Mouse (Mus musculus) testis, adult 2 months (tissue): ENCODE measurements around the gene Lingo3. TPM values are rescaled to one million over a fixed set of nuclear protein-coding genes. Genes with fewer than 3 reads are reported as not detected.
"Not testable (repeated sequence)": the region's sequence is repeated elsewhere in the genome, so short reads cannot be mapped to it uniquely, and the experiment has no call there.

ENCODE experiments used
- H3K27ac ChIP-seq: fragments of 200-500 bp; 2 replicates; pipeline ENCODE4 v1.5.1; 2012; ENCODE audit warnings: low read depth, low read length; ENCODE audit not compliant: control insufficient read depth, insufficient read depth
- H3K27me3 ChIP-seq: fragments of 200-500 bp; 2 replicates; pipeline ENCODE4 v1.6.1; 2012; ENCODE audit warnings: mild to moderate bottlenecking, low read length, moderate library complexity; ENCODE audit not compliant: control insufficient read depth, insufficient read depth
- H3K36me3 ChIP-seq: fragments of 200-500 bp; 2 replicates; pipeline ENCODE4 v1.6.1; 2012; ENCODE audit warnings: mild to moderate bottlenecking, low read length; ENCODE audit not compliant: control insufficient read depth, insufficient read depth
- H3K4me1 ChIP-seq: fragments of 200-500 bp; 2 replicates; pipeline ENCODE4 v1.6.1; 2012; ENCODE audit warnings: low read length; ENCODE audit not compliant: control insufficient read depth, insufficient read depth
- H3K4me3 ChIP-seq: fragments of 200-500 bp; 2 replicates; pipeline ENCODE4 v1.5.1; 2012; ENCODE audit warnings: low read depth, mild to moderate bottlenecking, low read length, moderate library complexity, mixed read lengths; ENCODE audit not compliant: control insufficient read depth
- CTCF ChIP-seq: fragments of 200-500 bp; IDR thresholded peaks from 2 replicates; pipeline ENCODE4 v1.5.1; 2012; ENCODE audit warnings: low read depth, mild to moderate bottlenecking, inconsistent platforms, low read length, moderate library complexity; ENCODE audit not compliant: control insufficient read depth, insufficient read depth, insufficient replicate concordance
- POLR2A ChIP-seq: fragments of 200-500 bp; IDR thresholded peaks from 2 replicates; pipeline ENCODE4 v1.6.1; 2012; ENCODE audit warnings: low read depth, mild to moderate bottlenecking, inconsistent platforms, low read length, moderate library complexity; ENCODE audit not compliant: control insufficient read depth
- polyA plus RNA-seq: library from polyadenylated mRNA; depleted of rRNA; stranded (reverse); fragments of >200 nt; gene quantifications from 2 replicates; pipeline ENCODE4 v1.2.3, GENCODE M21; 2012

Lingo3 gene
- polyA plus RNA-seq, 1 experiment: 0.16 TPM

DNA sequence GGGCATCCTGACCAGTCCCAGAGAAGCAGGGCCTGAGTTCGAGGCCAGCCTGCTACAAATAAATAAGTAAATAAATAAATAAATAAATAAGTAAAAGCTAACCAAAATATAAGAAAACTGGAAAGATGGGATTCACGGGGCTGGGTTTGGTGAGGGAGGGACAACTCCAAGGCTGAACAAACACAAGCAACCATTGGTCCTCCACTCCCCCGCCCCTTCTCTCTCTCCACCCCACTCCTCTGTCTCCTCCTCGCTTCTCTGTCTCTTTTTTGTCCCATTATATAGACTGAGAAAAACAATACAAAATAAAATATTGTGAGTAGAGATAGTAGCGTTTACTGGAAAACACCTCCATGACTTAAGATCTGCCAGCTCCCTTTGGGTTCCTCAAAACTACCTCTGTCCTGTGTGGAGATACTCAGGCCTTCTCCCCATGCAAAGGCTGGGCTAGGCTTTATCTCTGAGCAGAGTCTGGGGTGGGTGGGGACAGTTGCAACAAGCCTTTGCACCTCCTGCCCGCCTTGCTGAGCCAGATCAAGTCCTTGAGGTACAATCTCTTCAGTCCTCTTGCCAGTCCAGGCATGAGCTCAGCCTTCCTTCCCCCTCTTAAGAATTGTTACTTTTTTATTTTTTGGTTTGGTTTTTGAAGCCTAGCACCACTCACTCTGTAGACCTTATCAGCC lies 25.1 kb downstream of the Lingo3 start:
- Histone ChIP-seq H3K4me1 (no peaks in the 10 kb centered on the region; the same call in 1 of the 2 replicates), H3K36me3 (no peaks in the 10 kb centered on the region), H3K4me3 (no peak overlapping the region), H3K27ac (no peak overlapping the region), H3K27me3 (no peaks in the 10 kb centered on the region)
- TF ChIP-seq POLR2A: no peak
- no peak for TF ChIP-seq CTCF

DNA sequence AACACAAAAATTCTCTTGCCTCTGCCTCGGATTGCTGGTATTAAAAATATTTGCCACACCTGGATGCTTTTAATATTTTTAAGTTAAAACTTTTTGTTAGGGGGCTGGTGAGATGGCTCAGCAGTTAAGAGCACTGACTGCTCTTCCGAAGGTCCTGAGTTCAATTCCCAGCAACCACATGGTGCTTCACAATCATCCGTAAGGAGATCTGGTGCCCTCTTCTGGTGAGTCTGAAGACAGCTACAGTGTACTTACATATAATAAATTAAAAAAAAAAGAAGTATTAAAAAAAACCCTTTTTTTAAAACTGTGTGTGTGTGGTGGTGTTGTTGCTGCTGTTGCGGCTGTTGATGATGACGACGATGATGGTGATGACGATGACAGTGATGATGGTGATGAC lies 25.9 kb downstream of the Lingo3 start:
- H3K4me3 ChIP-seq, H3K4me1 ChIP-seq, H3K27me3 ChIP-seq, H3K36me3 ChIP-seq, H3K27ac ChIP-seq: not testable (repeated sequence)

DNA sequence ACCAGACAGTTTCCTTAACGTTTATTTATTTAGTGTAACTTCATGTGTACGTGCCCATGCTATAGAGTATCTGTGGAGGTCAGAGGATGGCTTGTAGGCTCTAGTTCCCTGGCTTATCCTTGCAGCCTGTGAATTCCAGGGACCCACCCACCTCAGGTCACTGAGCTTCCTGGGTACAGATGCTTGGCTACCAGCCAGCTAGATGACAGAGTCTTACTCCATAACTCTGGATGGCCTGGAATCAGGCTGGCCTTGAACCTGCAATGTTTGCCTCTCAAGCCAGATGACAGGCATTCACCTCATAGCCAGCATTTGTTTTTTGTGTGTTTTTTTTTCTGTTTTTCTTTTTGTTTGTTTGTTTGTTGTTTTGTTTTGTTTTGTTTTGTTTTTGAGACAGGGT lies 26.7 kb downstream of the Lingo3 start:
- no peaks in the 10 kb centered on the region for H3K4me1 ChIP-seq
- H3K4me3 ChIP-seq: no peak overlapping the region
- TF ChIP-seq POLR2A (no peak), CTCF (no peak)
- H3K36me3 ChIP-seq: no peaks in the 10 kb centered on the region
- H3K27me3 ChIP-seq: no peaks in the 10 kb centered on the region
- no peak overlapping the region for H3K27ac ChIP-seq

DNA sequence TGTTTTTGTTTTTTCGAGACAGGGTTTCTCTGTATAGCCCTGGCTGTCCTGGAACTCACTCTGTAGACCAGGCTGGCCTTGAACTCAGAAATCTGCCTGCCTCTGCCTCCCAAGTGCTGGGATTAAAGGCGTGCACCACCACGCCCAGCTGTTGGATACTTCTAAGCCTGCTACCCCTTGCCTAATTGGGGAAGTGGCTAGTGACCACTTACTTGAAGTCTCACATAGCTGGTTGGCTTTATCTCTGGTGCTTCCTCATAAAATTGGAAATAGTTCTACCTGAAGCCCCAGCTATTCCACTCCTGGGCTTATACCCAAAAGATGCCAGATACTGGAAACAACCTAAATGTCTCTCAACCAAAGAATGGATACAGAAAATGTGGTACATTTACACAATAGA lies 27.5 kb downstream of the Lingo3 start:
- not testable (repeated sequence) for H3K27ac ChIP-seq, H3K36me3 ChIP-seq, H3K4me3 ChIP-seq, H3K27me3 ChIP-seq, H3K4me1 ChIP-seq

DNA sequence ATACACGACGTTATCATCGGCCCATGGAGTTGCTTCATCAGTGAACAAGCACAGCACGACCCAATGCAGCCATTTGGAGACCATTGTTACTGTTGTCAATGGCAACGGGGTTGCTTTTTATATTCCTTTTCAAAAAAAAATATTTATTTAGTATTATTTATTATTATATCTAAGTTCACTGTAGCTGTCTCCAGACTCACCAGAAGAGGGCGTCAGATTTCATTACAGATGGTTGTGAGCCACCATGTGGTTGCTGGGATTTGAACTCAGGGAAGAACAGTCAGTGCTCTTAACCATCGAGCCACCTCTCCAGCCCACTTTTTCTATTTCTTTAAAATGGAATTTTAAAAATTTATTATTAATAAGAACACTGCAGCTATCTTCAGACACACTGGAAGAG lies 29.0 kb downstream of the Lingo3 start:
- Histone ChIP-seq H3K4me3 (no peak overlapping the region), H3K36me3 (no peaks in the 10 kb centered on the region), H3K27ac (no peak overlapping the region), H3K27me3 (no peaks in the 10 kb centered on the region), H3K4me1 (peaks cover 2% of the 10 kb centered on the region)
- TF ChIP-seq CTCF (no peak), POLR2A (no peak)

DNA sequence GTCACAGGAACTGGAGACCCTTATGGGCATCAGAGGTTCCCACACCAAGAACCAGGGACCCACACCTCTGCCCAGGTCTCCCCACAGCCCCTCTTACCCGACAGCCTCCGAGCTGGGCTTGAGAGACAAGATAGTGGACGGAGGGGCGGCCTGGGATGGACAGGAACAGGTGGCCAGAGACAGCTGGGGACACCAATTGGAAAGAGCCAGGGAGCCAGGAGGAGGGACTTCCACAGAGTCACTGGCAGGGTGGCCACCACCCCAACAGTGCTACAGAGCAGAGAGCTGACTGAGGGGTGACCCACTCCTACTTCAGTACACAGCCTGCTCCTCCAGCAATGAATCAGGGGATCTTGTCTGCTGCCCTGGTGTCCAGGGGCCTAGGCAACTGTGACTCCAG lies 30.5 kb downstream of the Lingo3 start, which contains the start of gene Jsrp1:
Jsrp1 (minus strand) TSS at position 133 of the 400 bp plus-strand sequence.
- Histone ChIP-seq H3K4me1 (peaks cover 11% of the 10 kb centered on the region), H3K27me3 (no peaks in the 10 kb centered on the region), H3K4me3 (no peak within 1 kb of the TSS), H3K27ac (no peak within 1 kb of the TSS), H3K36me3 (no peaks in the 10 kb centered on the region)
- no peak for TF ChIP-seq POLR2A
- TF ChIP-seq CTCF: no peak

DNA sequence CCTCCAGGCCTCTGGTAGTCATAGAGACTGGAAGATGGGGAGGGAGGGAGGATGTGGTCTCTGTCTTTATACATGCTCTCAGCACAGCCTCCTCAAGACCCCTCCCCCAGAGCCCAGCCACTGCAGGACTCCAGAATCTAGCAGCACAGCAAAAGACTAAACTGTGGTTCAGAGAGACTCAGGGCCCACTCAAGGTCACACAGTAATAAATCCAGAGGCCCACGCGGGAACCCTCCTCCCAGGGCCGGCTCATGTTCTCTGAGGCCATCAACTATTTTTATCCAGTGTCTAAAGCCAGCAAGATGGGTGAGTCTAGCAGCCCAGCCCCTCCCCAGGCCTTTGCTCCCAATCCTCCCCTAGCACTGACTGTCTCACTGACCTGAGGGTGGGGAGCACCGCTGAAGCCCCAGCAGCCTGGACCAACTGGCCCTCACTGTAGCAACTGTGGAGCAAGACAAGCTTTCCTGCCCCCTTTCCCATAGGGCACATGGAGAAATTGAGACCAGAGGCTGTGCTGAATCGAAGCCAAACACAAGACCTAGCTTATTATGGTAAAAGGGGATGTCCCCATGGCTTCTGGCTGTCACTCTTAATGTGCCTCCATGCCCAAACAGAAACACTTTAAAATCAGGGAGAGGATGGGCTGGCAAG lies 31.3 kb downstream of the Lingo3 start:
- H3K27me3 ChIP-seq: no peaks in the 10 kb centered on the region
- no peaks in the 10 kb centered on the region for H3K36me3 ChIP-seq
- H3K4me3 ChIP-seq: no peak overlapping the region
- peaks cover 18% of the 10 kb centered on the region for H3K4me1 ChIP-seq
- H3K27ac ChIP-seq: no peak overlapping the region
- TF ChIP-seq CTCF: no peak
- TF ChIP-seq POLR2A: no peak

DNA sequence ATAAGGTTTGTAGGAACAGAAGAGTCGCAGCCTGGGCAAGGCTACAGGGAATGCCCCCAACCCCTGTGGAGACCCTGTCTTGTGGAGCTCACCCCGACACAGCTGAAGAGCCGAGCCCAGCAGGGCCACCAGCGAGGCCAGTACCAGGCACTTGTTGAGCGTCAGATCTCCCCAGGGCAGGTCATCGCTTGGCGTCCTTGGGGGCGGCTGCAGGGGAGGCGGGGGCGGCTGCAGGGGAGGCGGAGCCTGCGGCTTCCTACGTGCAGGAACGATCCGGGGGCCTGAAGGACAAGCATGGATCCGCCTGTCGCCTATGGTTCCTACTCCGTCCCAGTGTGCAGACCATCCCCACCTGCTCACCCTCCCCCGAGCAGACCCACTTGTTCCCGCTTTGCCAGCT lies 33.8 kb downstream of the Lingo3 start:
- no peak overlapping the region for H3K27ac ChIP-seq
- no peak overlapping the region for H3K4me3 ChIP-seq
- no peak for TF ChIP-seq POLR2A
- no peak for TF ChIP-seq CTCF
- peaks cover 39% of the 10 kb centered on the region for H3K4me1 ChIP-seq
- H3K27me3 ChIP-seq: no peaks in the 10 kb centered on the region
- H3K36me3 ChIP-seq: no peaks in the 10 kb centered on the region
